Mouse (Mus musculus) layer of hippocampus, adult 11-12 months (tissue): ENCODE data around the gene Ptprg.

Experiments
- DNase-seq: peaks from one replicate; pipeline ENCODE4 v3.0.0; 2022; ENCODE audit warnings: low spot score

The Ptprg gene

GRCm38 (mm10) chr14:11684104-11684503 is 130.8 kb downstream of the Ptprg start:
- DNase-seq = no peak

DNA sequence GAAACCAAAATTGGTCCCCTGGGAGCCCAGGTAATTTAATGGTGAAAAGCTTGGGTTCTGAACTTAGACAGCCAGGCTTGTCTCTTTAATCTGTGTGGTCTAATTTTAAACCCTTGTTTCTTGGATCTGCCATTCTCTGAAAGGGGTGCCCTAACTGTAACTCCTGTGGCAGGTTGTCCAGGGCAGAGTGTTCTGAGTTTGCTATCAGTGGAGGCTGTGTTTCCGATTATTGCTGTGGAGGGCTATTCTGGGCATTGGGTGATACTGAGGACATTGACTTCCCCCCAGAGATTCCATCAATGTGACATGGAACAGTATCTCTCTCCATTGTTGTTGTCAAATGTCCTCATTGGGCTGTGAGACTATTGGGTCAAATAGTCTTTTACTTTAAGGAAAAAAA is 134.2 kb downstream of the Ptprg start:
- no peak for DNase-seq

- no peak for DNase-seq
Observed at GRCm38 (mm10) chr14:11688142-11688541, 134.8 kb downstream of the Ptprg start.

DNA sequence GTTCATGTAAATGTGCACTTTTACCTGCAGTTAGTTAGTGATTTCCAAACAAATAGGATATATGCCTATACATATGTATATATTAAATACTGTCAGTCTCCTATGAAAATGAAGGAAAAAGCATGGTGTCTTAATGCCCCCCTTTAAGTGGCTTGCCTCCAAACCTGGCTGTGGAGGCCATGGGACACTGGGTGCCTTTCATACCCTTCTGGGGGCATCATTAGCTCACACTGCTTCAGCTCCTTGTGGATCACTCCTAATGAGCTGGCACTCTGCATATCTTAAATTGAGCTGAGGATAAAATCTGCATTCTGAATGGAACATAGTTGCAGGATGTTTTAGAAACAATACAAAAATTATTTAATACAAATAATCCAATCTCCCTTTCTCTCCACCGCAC is 136.7 kb downstream of the Ptprg start:
- no peak for DNase-seq

GRCm38 (mm10) chr14:11691531-11691930 is 138.2 kb downstream of the Ptprg start:
- DNase-seq = no peak

GRCm38 (mm10) chr14:11698880-11699279 is 145.5 kb downstream of the Ptprg start:
- no peak for DNase-seq

DNA sequence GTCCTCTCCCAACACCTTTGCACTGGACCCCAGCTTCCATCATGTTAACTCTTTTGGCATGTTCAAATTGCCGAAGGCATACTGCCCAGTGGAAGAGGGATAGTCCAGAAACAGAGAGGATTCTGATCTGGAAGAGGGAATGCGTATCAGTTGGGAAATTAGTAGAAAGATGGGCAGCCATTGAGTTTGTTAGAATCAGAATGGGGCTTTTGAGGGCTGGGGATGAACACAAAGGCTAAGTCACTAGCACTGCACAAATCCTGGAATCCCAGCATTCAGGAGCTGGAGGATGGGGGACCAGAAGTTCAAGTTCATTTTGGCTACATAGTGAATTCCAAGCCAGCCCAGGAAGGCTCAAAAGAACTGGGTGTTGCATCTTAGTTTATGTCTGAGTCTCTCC is 146.3 kb downstream of the Ptprg start:
- no peak for DNase-seq

- DNase-seq = no peak
Observed at GRCm38 (mm10) chr14:11701516-11702249, 148.4 kb downstream of the Ptprg start.

DNA sequence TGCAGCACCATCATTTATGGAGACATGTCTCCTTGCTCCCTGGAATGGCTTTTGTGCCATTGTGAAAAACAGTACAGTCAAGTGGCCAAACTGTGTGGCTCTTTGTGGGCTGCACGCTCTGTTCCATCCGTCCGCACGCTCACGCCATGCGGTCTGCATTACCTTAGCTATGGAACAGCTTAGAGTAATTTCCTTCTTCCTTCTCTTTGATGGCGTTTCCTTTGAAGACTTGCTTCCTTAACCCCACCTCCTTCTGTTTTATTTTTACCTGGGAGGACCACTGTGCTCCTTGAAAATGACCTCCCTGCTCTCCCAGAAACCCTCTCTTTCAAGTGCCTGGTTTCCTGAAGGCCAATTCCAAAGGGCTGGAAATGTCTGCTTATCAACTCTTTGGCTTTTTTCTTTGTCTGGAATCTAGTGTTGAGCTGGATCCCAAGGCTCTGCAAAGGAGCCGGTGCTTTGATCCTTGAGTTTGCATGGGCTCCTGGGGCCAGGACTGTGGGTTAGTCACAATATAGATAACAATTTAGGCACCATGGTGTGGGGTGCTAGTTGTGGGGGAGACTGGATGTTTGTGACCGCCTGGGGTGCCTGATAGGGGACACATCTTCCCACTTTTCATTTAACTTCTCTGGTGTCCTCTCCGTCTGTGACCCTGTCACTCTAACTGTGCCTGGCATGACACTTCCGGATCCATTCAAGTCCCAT is 149.6 kb downstream of the Ptprg start:
- no peak for DNase-seq

- DNase-seq = no peak
Observed at GRCm38 (mm10) chr14:11704871-11705270, 151.5 kb downstream of the Ptprg start.

GRCm38 (mm10) chr14:11709352-11709751 is 156.0 kb downstream of the Ptprg start:
- no peak for DNase-seq

DNA sequence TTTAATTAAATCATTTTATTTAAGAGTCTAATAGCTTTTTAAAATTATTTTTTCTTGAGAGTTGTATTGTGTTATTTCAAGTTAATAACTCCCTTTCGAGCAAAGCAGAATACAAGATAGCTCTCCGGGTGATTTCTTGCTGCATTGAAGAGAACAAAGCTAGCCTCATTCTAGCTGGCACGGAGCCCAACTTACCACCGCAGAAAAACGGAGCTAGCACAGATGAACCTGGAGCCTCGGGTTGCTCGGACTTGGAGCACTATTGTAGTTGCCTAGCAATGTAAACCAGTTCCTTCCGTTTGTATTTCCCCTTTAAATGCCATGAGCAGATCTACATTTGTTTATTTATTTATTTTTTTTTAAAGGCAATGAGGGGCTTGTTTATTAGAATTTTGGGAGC is 156.5 kb downstream of the Ptprg start:
- peak; percentile 32 for DNase-seq

DNA sequence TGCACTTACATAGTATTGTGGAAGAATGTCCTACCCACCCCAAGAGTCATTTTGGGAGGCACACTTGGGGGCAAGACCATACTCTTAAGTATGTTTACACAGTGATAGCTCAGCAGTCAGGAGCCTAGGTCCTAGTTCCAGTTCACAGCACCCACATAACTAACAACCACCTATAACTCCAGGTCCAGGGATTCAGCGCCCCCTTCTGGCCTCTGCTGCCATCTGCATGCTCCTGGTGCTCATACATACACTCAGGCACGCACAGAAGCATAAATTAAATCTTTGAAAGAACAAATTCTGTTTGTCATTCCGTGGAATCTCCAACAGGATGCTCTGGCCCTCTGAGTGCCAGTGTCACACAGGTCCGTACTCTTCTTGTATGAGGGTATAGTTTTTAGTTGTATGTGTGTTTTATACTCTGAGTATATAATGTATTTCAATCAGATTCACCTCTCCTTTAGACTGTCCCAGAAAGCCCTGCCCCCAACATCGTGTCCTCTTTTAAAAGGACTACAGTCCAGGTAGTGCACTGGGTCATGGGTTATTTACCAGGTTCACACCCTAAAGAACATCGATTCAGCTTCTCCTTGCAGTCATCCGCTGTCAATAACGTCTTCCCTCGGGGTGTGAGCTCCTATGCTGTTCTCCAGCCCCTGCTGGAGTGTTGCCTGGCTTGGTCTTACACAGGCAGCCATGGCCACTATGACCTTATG is 157.2 kb downstream of the Ptprg start:
- no peak for DNase-seq

GRCm38 (mm10) chr14:11712146-11712545 is 158.8 kb downstream of the Ptprg start:
- no peak for DNase-seq

DNA sequence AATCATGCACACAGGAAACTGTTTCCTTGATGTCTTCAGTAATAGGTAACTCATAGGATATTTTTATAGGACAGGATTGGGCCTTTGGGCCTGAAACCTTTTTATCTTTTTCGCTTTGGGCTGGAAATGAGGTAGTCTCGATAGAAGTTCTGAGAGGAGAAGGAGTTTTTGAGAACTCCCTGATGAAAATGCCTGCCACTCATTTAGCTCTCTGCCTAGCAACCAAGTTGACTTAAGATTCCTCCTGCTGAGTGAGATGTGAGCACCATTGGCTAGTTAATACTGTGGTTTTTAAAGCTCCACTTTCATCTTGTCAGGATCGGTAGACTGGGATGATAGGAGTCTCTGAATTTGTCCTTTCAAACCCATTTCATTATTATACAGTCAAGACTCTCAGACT is 162.9 kb downstream of the Ptprg start:
- no peak for DNase-seq

GRCm38 (mm10) chr14:11718201-11718600 is 164.9 kb downstream of the Ptprg start:
- no peak for DNase-seq

DNA sequence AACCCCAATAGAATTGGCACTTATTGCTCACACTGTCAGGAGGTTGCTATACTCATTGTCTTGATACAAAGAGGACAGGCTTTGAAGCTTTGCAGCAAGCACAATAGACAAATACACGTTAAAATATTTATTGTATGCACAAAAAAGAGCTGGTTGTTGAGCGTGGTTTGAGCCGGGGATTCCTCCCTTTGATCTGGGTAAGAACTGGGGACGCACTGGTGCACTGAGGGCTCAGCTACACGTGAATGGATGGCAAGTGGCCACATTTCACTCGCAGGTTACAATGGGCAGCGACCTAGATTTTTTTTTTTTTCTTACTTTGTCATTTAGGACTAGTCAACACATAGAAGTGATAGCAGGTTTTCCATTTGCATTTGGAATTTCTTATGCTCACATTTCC is 165.9 kb downstream of the Ptprg start:
- DNase-seq = no peak

DNA sequence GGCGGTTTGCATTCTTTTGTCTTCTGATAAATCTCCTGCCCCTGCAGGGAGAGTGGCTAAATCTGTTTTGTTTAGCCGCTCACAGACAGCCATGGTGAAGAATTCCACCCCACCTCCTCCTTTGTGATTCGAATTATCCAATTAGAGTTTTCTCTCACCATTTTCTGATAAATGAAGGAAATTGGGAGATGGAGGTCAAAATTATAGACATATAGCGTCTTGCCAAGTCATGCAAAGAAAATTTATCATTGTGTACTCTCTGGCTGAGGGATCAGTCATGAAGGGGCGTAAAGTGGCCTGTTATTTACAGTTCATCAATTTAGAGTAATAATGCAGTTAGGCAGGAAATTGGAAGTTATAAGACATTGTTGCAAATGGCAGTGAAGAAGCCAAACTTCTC is 168.8 kb downstream of the Ptprg start:
- DNase-seq = no peak

DNA sequence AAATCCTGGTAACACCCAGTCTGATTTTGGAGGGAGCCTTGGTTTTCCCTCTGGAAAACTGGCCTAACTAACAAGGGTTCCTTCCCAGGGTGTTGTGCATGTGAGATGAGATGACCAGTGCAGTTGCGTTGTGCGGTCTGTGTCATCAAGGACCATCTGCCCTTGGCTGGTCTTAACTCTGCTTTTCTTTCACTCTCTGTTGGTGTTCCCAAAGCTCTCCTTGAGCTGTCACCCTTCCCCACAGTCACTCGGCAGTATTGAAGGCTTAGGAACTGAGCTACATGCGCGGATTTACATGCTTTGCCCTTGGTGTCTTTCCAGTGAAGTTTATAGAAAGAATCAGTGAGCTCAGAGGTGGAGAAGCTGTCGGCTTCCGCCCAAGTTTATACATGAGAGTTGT is 170.5 kb downstream of the Ptprg start:
- DNase-seq = no peak

- no peak for DNase-seq
Observed at GRCm38 (mm10) chr14:11731223-11731920, 178.0 kb downstream of the Ptprg start.

- DNase-seq = no peak
Observed at GRCm38 (mm10) chr14:11732376-11732775, 179.0 kb downstream of the Ptprg start.

DNA sequence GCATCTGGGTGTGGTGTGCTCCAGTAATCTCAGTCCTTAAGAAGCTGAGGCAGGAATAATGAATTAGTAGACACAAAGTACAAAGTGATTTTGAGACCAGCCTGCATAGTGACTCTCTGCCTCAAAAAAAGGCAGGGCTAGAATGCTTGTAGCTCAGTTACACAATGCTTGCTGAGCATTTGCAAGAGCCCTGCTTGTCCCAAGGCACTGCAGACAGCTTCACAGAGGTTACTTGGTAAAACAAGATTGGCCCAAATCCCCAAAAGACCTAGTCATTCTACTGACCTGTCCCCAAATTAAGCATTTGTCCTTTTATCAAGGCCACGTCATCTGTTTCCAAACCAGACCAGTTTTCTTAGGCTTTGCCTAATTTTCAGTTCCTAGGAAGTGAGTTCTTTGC is 190.4 kb downstream of the Ptprg start:
- no peak for DNase-seq

GRCm38 (mm10) chr14:11752678-11753077 is 199.3 kb downstream of the Ptprg start:
- no peak for DNase-seq
